Mouse (Mus musculus) liver, postnatal 0 days (tissue): ENCODE measurements around the gene Slc25a26.

Experiments
- CTCF ChIP-seq: sonication (generic); IDR thresholded peaks from 2 replicates; pipeline ENCODE4 v1.5.1; 2016; ENCODE audit warnings: antibody characterized with exemption, low read depth
- EP300 ChIP-seq: IDR thresholded peaks from 2 replicates; pipeline ENCODE4 v1.6.1; 2016; ENCODE audit warnings: antibody characterized with exemption, low read depth, mild to moderate bottlenecking

DNA sequence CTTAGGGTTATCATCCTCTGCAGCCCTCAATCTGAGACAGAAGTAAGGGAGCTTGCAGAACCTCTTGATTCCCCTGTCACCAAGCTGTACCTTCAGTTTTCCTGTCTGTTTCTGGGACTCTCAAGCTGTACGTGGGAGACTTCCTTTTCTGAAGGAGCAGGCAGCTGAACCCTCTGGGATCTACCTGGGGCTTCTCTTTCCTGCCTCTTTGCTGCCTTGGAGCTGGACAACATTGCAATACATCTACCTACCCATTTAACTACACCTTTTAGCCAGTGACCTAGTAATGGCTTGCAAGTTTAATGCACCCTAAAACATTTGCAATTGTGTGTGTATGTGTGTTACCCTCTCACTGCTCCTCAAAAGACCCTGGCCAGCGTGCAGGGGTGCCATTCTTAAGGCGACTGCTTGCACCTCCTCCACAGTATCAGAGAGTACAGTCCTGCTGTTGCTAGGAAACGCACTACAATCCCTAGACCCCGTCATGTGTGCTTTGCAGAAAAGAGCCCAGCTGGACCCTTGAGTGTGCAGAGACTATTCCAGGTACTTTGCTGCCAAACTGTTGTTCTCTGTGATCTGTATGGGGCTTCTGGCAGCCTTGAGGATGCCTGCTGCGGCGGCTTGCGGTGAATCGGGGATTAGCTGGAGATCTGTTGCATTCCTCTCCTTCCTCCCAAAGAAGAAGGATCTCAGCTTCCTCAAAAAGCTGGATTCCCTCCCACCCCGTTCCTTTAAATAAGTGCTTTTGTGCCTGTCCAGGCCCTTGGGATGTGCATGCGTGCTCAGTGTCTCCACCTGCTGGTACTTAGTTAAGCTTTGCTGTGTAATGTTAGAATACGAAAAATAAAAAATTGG is 35.9 kb upstream of the Slc25a26 start:
- TF ChIP-seq CTCF (peak; percentile 70), EP300 (no peak)
